Mouse (Mus musculus) gastrocnemius, postnatal 36 days (tissue): Measurements from ENCODE around the gene Gsk3b. TPM values are rescaled to one million over a fixed set of nuclear protein-coding genes. Genes with fewer than 3 reads are reported as not detected.

ENCODE experiments used
- DNase-seq, 2 experiments: peaks; one replicate each; pipeline ENCODE4 v3.0.0; 2022
- intact Hi-C: fragments of 180-260 bp; cut with DNase I; formaldehyde crosslinking; loops from one replicate; pipeline ENCODE4 v1.15.1; 2025
- total RNA-seq, 2 experiments: library from RNA; stranded (reverse); gene quantifications; 2 replicates each; pipeline ENCODE4 v1.2.3; 2021

Gsk3b gene
- total RNA-seq, 2 experiments from 2014 or later: 48.5 to 55.5 TPM

DNA sequence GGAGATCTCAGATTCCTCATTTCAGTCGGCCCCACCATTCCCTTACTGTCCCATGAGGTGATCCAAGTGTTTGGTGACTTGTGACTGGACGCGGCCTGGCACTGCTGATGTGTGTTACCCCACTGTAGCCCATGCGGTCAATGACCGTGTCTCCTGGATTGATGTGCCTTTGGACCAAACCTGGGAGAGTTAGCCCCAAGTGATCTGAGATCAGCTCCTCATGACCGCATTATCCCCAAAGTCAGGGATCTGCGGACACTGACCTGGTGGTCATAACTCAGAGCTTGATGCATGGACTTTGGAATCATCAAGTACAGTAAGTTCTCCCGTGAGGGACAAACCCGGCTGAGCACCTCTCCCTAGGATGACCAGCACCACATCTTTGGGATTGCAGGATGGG, 167.1 kb downstream of the Gsk3b start:
- intact Hi-C loops: no loop called here
- no peak for DNase-seq

DNA sequence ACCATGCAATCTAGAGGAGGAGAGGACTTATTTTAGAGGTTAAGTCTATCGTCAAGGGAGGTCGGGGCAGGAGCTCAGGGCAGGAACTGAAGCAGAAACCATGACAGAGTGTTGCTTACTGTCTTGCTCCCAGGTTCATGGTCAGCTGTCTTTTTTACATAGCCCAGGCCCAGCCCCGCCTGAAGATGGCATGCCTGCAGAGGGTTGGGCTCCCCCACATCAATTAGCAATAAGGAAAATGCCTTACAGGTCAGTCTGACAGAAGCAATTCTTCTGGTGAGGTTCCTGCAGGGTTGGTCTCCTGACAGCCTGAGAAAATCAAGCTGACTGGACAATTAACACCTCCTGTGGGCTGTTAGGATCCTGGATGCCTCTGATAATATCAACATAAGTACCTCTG, 182.8 kb downstream of the Gsk3b start:
- intact Hi-C loops: no loop called here
- DNase-seq: no peak

DNA sequence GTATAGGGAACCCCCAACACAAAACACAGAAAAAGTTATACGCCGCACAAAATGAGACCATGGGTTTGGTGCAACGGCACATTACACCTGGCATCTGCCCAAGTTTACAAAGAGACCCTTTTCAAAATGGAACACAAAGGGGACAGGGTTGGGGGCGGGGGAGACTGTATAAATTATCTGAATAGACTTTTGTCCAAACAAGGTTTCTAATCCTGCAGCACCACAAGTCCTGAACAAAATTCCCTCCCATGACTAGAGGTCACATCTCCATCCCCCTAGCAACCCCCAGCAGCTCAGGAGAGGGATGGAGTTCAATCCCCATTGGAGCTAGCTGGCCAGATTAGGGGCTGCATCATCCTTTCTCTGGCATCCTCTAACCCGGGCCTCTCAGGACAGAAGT, 183.7 kb downstream of the Gsk3b start:
- no peak for DNase-seq
- intact Hi-C loops: no loop called here

DNA sequence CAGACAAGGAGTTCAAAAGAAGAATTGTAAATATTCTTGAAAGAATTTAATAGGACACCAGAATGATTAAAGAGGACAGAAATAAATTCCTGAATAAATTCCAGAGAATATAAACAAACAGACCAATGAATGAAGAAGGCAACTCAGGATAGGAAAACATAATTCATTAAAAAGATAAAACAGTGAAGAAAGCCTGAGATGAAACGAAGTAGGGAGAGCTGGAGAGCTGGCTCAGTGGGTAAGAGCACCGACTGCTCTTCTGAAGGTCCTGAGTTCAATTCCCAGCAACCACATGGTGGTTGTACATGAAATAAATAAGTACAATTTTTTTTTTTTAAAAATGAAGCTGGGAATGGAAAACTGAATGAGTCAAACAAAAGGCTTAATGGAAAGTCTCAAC, 185.9 kb downstream of the Gsk3b start:
- DNase-seq: no peak
- intact Hi-C loops: no loop called here

DNA sequence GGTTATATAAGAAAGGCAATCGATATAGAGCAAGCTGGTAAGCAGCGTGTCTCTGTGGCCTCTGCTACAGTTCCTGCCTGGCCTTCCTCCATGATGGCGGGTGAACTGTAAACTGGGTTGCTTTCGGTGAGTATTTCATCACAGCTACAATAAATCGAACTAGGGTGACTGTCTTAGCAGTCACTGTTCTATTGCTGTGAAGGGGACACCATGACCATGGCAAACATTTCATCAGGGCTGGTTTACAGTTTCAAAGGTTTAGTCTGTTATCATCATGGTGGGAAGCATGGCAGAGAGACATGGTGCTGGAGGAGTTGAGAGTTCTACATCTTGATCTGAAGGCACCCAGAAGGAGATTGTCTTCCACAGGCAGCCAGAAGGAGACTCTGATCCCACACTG, 191.0 kb downstream of the Gsk3b start:
- intact Hi-C loops: no loop called here
- DNase-seq: no peak

DNA sequence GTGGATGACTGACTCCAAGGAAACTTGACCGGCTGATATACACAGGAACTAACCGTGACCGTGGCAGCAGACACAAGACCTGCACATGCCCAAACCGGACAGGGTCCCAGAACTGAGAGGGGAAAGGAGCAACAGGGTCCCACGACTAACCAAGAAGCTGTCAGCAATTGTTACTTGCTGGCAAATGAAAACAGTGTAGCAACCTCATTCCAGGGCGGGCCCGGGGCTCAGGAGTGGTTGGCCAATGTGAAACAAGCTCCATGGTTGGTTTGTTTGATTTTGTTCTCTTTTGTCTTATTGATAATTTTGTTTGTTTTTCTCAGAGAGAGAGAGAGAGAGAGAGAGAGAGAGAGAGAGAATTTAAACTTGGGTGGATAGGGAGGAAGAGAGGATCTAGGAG, 192.2 kb downstream of the Gsk3b start:
- intact Hi-C loops: no loop called here
- DNase-seq: no peak

DNA sequence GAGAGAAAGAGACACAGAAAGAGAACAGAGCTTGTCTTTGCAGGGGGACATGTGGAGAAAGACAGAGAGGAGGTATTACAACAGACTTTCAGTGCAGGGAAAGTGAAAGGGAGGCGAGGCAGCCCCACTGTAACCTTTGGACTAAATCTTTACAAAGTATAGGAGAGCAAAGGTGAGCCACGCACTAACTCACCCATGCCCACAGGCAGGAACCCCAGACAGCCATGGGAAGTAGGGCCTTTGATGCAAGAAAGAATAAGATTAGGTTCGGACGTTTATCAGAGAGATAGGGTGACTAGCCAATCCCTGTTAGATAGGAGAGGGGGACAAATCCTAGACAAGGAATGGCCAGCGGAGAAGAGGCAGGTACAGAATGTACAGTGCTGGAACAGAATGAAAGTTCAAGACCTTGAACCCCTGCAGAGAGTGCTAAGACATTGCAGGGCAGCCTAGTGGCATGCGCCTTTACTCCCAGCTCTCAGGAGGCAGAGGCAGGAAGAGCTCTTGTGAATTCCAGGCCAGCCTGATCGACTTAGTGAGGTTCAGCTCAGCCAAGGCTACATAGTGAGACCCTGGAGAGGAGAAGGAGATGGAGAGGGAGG, 193.9 kb downstream of the Gsk3b start:
- intact Hi-C loops: no loop called here
- DNase-seq: no peak

DNA sequence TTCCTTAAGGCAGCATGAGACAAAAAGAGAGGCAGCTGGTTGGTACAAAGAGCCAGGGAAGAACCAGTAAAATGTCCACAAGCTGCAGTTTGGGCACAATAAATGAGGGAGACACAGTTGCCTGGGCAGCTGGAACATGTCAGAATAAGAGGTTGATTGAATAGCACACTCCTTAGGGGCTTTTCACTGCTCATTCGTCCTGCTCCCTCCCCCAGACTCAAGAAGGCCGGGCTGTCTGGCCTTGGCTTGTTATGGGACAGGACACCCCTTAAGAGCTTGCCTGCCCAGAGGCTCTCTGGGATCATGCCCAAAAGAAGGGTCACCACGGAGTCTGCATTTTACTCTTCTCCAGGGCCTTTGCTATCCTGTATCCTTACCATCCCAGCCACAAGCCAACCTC, 194.5 kb downstream of the Gsk3b start:
- no peak for DNase-seq
- intact Hi-C loops: no loop called here

DNA sequence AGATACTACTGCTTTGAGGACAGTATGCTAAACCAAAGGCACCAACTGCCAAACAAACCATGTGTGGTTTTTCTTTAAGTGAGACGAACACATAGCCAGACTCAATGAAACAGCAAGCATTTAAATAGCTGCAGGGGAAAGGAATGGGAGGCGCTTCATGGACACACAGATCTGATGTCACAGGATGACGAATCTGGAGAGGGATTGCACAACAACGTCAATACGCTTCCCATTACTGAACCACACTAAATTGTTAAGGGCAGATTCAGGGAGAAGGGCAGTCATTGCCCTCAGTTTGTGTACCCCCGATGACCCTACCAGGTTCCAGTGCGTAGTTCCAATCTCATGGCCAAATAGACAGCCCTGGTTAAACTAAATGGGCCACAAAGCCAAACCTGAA, 197.0 kb downstream of the Gsk3b start:
- intact Hi-C loops: no loop called here
- no peak for DNase-seq

DNA sequence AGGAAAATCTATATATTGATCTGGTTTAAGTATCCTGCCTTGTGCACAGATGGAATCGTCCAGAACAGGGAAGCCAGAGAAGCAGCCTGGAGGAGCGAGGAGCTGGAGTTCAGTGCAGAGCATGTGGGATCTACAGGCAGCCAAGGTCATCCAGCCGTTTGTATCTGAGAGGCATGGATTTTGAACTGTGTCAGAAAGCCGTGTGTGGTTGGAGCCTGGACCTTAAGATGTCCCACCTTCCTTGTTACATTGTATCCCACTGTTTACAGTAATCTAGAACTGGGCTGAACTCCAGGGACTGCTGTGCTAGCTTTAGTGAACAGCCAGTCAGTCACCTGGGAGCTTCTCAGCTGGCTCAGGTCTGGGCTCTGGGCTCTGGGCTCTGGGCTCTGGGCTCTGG, 197.7 kb downstream of the Gsk3b start:
- no peak for DNase-seq

DNA sequence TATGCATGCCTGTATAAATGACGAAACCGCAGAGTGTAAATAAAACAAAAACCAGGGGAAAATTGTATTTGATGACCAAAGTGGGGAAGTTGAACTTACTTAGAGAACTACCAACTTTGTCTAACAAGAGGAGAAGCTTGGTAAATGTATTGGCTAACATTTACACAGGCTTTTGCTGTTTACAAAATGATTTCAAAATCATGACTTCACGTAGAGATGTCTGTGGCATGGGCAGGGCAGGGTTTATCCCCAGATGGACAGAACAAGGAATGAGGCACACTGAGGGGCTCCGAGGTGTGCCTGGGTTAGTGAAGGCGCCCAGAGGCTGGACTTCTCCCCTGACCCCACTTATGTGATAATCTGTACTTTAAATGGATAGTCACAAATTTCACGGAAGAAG, 198.6 kb downstream of the Gsk3b start:
- intact Hi-C loops: no loop called here
- no peak for DNase-seq

More for the DNA sequence above, 197.7 kb downstream of the Gsk3b start:
- intact Hi-C loops: no loop called here

DNA sequence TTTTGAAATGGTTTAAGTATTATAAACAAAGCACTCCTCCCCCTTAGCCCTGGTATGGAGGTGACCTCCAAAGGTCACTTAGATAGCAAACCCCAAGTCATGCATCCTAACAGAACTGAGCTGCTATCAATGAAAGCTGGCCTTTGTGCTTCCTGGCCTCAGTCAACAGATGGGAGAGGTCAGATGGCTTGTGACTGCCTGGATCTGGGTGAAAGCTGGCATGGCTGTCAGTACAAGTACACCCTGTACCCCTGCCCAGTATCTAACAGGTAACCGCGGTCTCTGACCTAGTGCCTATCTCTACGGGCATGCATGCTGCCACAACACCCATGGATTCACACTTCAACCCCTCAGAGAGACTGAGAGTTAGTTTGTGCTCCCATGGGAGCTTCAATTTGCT, 199.0 kb downstream of the Gsk3b start:
- intact Hi-C loops: no loop called here
- DNase-seq: no peak

DNA sequence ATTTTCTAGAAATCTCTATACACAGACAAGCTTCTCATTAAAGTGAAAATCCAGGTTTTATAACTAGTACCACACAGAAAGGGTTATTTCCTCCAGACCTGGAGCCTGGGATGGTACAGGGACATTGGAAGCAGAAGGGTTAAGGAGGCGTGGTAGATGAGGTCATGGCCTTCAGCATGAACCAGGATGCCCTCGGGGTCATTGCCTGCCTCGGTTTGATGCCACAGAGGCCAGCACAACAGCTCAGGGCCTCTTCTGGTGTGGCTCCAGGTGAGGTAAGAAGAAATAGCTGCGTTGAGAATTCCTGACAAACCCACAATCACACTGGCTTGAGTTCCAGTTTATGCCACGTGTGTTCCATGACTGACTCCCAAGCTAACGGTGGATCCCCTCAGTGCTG, 200.1 kb downstream of the Gsk3b start:
- intact Hi-C loops: no loop called here
- no peak for DNase-seq

DNA sequence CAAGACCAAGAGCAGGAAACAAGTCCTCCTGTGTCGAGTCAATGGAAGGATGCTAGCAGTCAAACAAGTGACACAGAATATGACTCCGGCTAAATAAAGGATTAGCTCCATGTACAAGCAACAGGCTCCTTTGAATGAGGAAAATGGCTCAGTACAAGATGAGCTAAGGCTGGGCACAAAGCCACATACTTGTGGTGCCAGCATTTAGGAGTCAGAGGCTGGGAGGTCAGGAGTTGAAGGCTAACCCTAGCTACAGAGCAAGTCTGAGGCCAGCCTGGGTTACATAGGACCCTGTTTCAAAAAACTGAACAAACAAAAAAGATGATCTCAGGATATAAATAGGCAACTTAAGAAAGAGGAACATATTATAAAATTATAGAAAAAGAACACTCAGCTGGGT, 201.3 kb downstream of the Gsk3b start:
- DNase-seq: no peak
- intact Hi-C loops: no loop called here

DNA sequence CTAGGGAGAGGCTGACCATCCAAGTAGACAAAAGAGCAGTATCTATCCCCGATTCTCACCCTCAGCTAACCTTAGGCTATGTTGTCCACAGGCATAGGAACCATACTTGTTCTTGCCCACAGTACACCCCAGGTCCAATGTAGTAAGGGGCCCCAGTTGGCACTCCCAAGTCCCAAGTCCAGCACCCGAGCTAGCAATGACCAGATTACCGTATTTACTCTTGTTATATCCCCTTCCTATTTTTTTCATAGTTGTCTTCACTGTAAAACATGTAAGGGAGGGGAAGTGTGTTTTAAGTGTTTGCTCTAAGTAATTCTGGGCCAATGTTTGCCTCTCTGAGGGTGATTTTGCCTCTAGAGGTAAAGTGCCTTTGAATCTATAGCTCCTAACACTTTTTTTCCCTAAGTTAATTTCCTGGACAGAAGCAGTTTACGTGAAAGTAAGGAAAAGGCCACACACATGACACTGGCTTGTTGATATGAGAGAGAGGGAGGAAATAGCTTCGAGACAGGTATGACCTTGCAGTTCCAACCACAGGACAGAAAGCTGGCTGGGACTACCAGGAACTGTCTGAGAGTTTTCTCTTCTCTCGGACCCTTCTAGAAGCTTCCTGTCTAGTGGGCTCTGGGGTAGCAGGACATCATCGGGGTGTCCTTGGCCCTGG, 206.0 kb downstream of the Gsk3b start, which contains the start of gene Nr1i2:
Gene Nr1i2 (minus strand): TSS at position 140 of the 664 bp plus-strand sequence.
- DNase-seq: no peak

DNA sequence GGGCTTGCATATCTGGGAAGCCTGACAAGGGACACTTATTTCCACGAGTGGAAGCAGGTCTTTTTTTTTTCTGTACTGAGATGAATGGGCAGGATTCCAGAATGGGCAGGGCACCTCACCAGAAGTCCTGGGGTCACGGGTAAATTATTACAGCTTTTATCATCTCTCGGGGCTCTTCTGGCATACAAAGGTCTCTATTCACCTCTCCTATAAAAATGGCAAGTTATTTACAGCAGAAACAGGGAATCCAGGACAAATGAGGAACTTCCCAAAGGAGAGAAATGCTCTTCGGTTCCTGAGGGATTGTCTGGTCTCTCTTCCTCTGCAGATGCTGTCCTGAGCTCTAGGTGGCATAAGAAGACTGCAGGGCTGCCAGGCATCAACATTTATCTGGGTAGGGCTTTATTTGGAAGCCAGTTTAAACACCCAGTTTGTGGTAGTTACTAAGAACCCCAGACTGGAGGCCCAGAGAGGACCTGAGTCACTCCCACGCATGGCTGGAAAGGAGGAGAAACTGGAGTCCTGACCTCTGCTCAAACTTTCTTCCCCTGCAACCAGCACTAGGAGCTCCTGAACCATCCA, 206.6 kb downstream of the Gsk3b start:
- no peak for DNase-seq
- intact Hi-C loops: no loop called here

More for the DNA sequence above, 206.0 kb downstream of the Gsk3b start, which contains the start of gene Nr1i2:
- intact Hi-C loops: no loop called here

Other genes starting within 250 kb of the Gsk3b start
- gene Gm36028, start 227.9 kb upstream of the Gsk3b start, total RNA-seq: not detected
- 10 to 100 TPM; 42.5 to 46.2 TPM for gene Lrrc58, start 220.6 kb upstream of the Gsk3b start, total RNA-seq
- gene Gpr156, start 172.5 kb upstream of the Gsk3b start, total RNA-seq: under 1 TPM in 1 of 2 experiments, not detected in 1; 0.10 TPM
- gene Nr1i2, start 205.8 kb downstream of the Gsk3b start, total RNA-seq: not detected